Mouse (Mus musculus) thymus, postnatal 0 days (tissue): ENCODE results near the gene Gm12166. TPM values are rescaled to one million over a fixed set of nuclear protein-coding genes. Genes with fewer than 3 reads are reported as not detected.
A peak's percentile ranks its signal among the peaks of the same experiment; 100 is the strongest.

ENCODE experiments used
- DNase-seq: peaks from one replicate; pipeline ENCODE4 v3.0.0-alpha.2; 2015; ENCODE audit warnings: low spot score
- polyA plus RNA-seq: library from polyadenylated mRNA; unstranded; fragments of >200 nt; fragmentation: Nextera tagmentation; extraction: Ambion mirVana; gene quantifications from 2 replicates; pipeline ENCODE4 v1.2.1, GENCODE M21; 2015

The Gm12166 gene
- 9.7 and 9.8 TPM in 2 replicates for polyA plus RNA-seq

DNA sequence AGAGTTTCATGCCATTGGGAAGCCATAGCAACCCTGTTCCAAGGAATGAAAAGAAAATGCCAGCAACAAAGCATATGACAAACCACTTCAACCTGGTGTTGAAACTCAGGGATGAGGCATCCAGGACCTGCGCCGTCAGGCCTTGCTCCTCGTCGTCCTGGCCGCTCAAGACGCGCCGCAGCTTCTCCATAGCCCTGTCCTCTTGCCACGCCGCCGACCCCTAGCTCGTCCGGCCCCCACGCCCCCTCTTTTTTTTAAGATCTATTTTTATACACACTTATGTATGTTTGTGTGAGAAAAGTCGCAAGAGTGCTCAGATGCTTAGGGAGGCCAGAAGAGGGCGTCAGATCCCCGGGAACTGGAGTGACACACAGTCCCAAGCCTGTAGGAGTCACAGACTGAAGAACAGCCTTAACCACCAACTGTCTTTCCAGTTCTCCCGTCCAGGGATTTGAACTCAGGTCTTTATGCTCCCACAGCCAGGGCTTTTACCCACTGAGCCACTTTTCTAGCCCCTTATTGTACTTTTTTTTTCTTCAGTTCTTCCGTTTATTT lies at the start of gene Gm12166:
Gene Gm12166 (minus strand): TSS at position 217 of the 555 bp plus-strand sequence.
- peak; percentile 54 for DNase-seq

GRCm38 (mm10) chr11:46097062-46097461 lies 44.9 kb upstream of the Gm12166 start:
- DNase-seq: no peak

- DNase-seq: no peak
Observed at GRCm38 (mm10) chr11:46096265-46096649, 44.1 kb upstream of the Gm12166 start.

DNA sequence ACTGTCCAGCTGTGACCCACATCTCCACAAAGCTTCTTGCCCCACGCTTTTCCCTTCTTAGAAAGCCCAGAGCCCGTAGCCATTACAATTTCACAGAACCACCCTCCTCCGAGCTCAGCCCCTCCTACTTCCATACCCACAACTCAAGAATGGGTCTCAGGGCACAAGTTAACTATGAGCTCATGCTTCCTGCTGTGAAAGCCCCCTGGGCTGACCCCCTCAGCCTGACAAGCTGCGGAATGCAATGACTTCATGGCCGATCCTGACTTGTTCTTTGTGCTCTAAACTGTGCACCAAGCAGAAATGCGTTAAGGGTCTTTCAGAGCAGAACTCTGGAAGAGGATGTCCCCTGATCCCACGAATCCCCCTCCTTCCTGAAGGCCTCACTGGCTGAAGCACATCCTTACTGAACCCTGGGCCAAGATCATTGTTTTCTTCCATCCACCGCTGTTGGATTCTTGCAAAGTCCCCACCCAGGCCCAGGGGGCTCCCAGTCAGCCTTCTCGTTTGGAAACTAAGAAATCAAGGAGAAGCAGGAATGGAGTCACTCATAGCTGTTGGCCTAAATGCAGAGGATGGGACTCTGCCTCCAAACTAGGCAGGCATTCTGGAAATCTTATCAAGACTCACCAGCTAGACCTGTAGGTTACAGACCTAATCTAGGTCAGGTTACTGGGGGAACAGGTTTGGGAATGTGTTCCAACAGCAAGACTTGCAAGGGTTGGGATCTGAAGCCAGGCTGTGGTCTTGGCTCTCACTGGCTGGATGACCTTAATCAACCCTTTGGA lies 43.5 kb upstream of the Gm12166 start:
- DNase-seq: no peak

DNA sequence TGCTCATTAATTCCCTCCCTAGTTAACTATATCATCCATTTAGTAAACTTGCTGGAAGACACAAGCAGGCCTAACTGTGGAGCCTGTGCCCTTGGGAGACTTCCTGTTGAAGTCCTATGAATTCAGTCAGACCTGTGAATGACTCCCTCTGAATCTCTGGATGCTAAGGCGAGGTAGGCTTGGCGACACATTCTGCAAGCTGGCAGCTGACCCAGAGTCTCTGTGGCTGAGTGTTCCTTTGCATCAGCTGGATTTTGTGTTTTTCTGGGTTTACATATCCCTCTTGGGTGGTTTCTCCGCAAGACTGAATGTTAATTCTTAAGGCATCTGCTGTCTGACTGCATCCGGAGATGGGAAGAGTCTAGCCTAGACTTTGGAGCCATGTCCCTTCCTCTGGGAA lies 40.0 kb upstream of the Gm12166 start:
- DNase-seq: no peak

- no peak for DNase-seq
Observed at GRCm38 (mm10) chr11:46090951-46091667, 39.0 kb upstream of the Gm12166 start.

DNA sequence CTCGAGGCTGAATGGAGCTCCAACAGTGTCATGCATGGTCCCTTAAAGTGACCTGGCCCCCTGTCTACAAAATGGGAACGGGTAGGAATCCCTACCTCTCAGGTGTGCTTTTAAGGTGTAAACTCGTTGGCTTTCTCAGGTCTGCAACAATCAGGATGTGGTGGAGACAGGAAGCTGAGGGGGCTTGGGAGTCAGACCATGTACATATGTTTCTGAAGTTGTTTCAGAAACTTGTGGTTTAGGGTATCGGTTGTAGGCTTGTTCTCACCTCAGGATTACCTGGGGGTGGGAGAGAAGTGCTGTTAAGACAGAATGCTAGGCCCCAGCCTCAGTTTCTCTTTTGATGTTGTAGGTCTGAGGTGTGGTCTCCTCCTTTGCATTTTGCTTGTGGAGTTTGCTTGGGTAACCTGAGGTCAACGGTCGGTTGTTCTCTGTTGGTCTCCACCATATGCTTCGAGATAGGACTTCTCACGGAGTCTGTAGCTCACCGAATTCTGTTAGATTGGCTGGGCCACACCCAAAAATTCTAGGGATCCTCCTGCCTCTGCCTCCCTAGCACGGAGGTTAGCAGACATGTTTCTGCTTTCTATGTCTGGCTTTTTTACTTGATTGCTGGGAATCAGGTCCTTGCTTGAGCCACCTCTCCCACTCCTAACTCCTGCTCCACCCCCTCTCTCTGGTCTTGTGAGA lies 38.1 kb upstream of the Gm12166 start:
- DNase-seq: peak; percentile 68

DNA sequence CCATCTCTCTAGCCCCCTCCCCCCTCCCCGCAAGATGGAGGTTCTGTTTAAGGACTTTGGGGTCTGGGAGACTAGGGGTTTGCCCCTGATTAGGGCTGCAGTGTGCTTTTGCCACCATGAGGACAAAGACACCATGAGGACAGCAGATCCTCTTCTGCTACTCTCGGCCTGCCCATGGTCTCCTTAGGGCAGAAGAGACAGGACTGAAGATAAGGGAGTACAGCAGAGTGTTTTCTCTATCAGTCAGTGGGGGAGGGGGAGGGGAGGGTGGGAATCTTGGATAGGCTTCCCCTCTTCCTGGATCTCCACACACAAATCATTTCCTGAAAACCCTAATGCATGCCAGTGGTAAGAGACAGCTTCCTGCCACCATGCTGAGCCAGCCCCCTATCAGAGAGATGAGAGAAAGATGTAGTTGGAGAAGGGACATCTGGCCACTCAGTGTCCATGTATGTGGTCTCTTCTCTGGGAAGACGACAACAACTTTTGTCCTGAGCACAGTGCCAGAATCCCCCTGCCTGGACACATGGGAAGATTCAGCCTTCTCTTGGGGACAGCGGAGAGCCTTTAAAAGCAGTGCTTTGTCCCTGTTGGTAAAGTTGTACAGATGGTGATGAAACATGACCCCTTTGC lies 37.1 kb upstream of the Gm12166 start:
- no peak for DNase-seq

DNA sequence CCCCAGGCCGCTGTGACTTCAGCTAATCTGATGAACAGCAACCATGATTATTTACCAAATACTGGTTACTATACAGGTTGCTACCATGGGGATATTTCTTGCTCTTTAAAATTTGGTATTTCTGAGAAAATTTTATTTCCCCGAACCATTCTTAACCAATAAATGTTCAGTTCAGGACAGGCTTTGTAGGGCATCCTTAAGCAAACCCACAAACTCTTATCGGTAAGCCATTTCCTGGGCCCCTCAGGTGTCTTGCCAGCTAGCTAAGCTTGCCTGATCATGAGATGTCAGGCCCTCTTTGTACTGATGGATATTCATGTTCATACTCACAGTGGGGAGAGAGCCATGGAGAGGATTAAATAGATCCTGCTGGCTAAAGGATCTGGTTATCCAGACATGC lies 34.3 kb upstream of the Gm12166 start:
- DNase-seq: peak; percentile 58

- no peak for DNase-seq
Observed at GRCm38 (mm10) chr11:46085398-46086163, 33.5 kb upstream of the Gm12166 start.

- no peak for DNase-seq
Observed at GRCm38 (mm10) chr11:46084568-46084967, 32.4 kb upstream of the Gm12166 start.

DNA sequence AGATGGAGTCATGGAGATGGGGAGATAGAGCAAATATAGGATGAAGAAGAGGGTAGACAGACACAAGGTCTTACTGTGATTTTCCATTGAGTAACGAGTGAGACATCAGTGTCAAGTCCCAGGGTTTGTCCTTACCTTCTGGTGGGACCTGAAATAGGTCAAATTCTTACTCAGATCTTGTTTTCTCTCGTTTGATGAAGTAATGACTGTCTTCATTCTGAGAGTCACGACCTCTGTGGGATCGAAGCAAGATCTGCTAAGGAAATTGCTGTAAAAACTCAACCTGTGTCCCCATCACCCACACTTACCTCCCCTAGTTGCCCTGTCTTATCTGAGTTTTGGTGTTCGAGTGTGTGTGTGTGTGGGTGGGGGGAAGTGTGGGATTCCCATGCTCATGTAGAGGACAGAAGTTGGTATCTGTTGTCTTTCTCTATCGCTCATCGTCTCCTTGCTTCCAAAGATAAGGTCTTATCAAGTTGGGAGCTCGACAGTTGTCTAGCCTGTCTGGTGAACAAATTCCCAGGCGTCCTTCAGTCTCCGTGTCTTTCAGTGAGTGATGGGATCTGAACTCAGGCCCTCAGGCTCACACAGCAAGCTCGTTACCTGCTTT lies 31.8 kb upstream of the Gm12166 start:
- DNase-seq: no peak

GRCm38 (mm10) chr11:46083405-46083804 lies 31.3 kb upstream of the Gm12166 start:
- DNase-seq: peak; percentile 33

DNA sequence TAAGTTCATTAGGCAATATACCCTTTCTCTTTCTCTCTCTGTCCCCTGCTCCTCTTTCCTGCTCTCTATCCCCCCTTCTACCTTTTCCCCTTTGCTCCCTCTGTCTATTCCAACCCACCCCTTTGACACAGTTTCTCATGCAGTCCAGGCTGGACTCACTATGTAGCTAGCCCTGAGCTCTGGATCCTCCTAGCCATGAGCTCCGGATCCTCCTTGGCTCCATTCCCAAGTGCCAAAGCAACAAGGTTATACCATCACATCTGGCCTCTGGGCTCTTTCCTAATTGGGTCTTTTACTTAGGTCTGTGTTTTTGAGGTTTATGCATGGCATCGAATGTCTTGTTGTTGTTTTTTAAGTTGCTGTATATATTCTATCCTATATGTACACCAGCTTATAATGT lies 29.0 kb upstream of the Gm12166 start:
- no peak for DNase-seq

DNA sequence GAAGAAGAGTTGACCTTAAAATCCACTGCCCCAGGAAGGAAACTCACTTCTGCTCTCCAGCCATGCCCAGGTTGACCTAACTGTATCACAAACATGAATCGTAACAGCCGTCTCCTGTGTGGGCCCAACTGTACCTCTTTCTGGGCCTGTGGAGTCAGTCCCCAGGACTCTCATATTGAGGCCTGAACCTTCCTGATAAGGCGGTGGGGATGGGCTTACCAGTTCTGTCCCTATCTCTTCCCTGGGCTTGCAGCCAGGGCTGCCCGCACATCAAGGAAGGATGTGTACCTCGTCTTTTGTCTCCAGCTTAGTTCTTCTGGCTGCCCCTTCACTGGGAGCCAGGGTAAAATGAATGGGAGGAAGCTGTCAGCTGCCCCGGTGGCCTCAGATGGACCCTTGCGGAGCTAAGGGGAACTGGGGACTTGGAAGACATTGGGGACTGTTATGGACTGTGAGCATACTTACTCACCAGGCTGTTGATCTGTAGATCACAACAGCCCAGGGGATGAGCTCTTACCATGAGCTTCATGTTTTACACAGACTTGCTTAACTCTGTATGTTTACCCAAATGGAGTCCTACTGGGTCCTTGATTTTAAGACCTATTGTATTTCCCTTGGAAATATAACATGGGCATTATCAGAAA lies 25.7 kb upstream of the Gm12166 start:
- no peak for DNase-seq

- no peak for DNase-seq
Observed at GRCm38 (mm10) chr11:46077304-46077703, 25.2 kb upstream of the Gm12166 start.

DNA sequence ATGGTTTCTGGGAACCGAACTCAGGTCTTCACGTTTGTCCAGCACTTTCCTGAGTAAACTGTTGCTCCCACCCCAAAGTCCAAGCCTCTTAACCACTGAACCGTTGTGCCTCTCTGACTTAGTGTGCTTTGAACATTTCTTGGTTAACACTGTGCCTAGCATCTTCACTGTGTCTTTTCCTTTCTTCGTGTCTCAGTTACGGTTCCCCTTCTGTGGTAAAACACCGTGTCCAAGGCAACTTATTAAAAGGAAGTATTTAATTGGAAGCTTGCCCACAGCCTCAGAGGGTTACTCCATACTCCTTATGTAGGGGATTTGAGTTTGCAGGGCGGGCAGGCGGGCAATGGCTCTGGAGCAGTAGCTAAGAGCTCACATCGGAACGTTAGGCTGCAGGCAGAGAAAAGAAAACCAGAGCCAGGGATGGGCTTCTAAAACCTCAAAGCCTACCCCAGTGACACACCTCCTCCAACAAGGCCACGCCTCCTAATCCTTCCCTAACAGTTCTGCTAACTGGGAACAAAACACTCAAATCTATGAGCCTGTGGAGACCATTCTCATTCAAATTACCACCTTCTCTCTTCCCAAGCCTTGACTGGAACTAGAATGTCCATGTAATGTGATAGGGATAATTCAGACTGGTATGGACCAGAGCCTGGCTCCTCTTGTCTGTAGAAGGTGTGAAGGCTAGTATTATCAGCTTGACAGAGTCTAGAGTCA lies 24.5 kb upstream of the Gm12166 start:
- no peak for DNase-seq

GRCm38 (mm10) chr11:46075507-46075906 lies 23.4 kb upstream of the Gm12166 start:
- DNase-seq: no peak
